Mouse (Mus musculus) cortical plate, adult 2 months (tissue): ENCODE results near the gene Ttyh1. TPM values are rescaled to one million over a fixed set of nuclear protein-coding genes. Genes with fewer than 3 reads are reported as not detected.

Experiments used
- H3K27ac ChIP-seq: fragments of 200-500 bp; 2 replicates; pipeline ENCODE4 v1.5.1; 2012; ENCODE audit warnings: low read length, control low read depth, inconsistent platforms; ENCODE audit not compliant: insufficient read depth
- H3K4me1 ChIP-seq: fragments of 200-500 bp; 2 replicates; pipeline ENCODE4 v1.6.1; 2011; ENCODE audit warnings: low read length; ENCODE audit not compliant: control insufficient read depth, insufficient read depth
- H3K4me3 ChIP-seq: fragments of 200-500 bp; 2 replicates; pipeline ENCODE4 v1.5.1; 2011; ENCODE audit warnings: mild to moderate bottlenecking, low read length, control low read depth; ENCODE audit not compliant: insufficient read depth
- CTCF ChIP-seq: fragments of 200-500 bp; IDR thresholded peaks from 2 replicates; pipeline ENCODE4 v1.5.1; 2011; ENCODE audit warnings: mild to moderate bottlenecking, control low read depth, low read length; ENCODE audit not compliant: insufficient read depth; ENCODE audit errors: extremely low read depth
- POLR2A ChIP-seq: fragments of 200-500 bp; IDR thresholded peaks from 2 replicates; pipeline ENCODE4 v1.6.1; 2011; ENCODE audit warnings: mild to moderate bottlenecking, low read length, control low read depth; ENCODE audit not compliant: insufficient read depth; ENCODE audit errors: extremely low read depth
- polyA plus RNA-seq: library from polyadenylated mRNA; depleted of rRNA; stranded (reverse); fragments of >200 nt; gene quantifications from 2 replicates; pipeline ENCODE4 v1.2.3, GENCODE M21; 2012

Gene Ttyh1
- polyA plus RNA-seq, 1 experiment, result 817 TPM

DNA sequence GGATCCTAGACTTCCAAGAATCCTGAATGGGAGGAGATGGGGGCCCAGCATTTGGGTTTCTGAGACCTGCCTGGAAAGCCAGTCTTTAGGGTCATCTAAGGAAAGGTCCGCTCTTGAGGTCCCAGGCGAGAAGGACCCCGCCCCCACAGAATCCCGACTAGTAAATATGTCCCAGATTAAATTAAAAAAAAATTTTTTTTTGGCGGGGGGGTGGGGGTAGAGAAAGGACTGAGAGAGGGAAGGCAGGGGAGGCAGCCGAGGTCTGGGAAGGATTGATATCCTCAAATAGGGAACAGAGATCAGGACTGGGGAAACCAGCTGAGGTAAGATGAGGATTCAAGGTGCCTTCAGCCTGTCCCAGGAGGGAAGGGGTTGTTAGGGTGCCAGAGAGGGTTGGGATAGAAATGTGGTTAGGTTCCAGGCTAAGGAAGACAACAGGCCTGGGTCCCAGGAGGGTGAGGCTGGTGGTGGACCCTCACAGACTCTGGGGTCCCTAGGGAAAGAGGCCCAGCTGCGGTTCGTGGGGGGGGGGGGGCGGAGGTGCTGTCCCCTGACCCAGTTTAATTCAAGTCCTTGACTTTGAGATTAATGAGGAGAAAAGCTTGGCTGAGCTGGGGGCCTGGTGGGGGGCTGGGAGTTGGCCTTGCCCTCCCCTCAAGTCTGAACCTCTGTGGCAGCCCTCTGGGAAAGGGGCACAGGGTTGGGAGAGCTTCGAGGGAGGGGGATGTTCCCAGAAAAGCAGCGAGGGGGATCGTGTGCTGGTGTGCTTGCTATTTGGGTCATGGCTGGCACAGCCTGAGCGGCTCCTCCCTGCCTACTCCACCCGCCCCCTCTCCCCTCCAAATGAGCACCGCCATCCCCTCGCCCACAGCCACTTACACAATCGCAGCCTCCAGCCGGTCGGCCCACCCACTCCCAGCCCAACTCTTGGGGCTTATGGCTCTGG, 1.0 kb downstream of the Ttyh1 start:
- Histone ChIP-seq H3K4me3 (peak overlapping the region; percentile 66), H3K27ac (peak overlapping the region; percentile 100), H3K4me1 (peaks cover 13% of the 10 kb centered on the region)
- TF ChIP-seq CTCF, result no peak
- TF ChIP-seq POLR2A, result peak; percentile 61; the same call in 1 of the 2 replicates

GRCm38 (mm10) chr7:4122076-4122768, 3.0 kb downstream of the Ttyh1 start:
- 0 out of 2 replicates have a peak, but pooled peaks have one; percentile 24 for TF ChIP-seq POLR2A
- no peak for TF ChIP-seq CTCF
- H3K27ac ChIP-seq, result peak overlapping the region; percentile 92
- H3K4me1 ChIP-seq, result peaks cover 16% of the 10 kb centered on the region
- peak overlapping the region; percentile 66 for H3K4me3 ChIP-seq

- H3K4me3 ChIP-seq, result peak overlapping the region; percentile 66
- H3K4me1 ChIP-seq, result peaks cover 13% of the 10 kb centered on the region; the same call in 1 of the 2 replicates
- H3K27ac ChIP-seq, result peak overlapping the region; percentile 92
- no peak for TF ChIP-seq CTCF
- no peak for TF ChIP-seq POLR2A
These were observed 3.6 kb downstream of the Ttyh1 start for GRCm38 (mm10) chr7:4122783-4123182.

DNA sequence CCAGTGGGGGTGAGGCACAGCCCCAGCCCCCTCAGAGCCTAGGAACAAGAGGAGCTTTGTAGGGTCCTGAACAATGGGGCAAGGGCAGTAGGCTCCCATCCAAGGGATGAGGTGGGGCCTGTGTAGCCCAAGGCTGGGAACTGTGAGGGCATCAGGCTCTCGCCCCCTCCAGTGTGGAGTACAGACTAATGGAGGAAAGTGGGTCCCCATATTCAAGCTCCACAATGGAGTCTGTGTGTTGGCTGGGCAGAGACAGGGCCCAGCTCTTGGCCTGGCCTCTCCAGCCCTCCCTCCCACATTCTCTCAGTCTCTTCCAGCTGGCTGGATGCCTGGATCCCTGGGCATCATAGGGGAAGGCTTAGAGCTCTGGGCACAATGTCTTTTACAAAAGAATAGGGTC, 4.5 kb downstream of the Ttyh1 start:
- H3K27ac ChIP-seq, result peak overlapping the region; percentile 92
- H3K4me1 ChIP-seq, result peaks cover 14% of the 10 kb centered on the region; the same call in 1 of the 2 replicates
- TF ChIP-seq POLR2A (no peak), CTCF (no peak)
- no peak overlapping the region for H3K4me3 ChIP-seq

DNA sequence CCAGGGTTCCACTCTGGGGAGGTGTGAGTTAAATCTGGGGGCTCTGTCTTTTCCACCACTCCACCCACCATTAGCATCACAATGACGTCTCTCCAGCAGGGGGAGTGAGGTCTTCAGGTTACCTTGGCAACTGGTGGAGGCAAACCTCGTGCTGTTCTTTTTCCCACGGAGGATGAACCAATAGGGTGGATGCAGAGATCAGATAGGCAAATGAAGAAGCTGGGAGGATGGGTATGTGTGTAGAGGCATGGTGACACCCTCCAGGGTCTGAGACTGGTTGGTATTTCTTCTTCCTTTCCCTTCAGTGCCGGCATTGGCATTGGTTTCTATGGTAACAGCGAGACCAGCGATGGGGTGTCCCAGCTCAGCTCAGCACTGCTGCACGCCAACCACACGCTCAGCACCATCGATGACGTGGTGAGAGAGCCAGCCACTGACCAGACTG, 5.1 kb downstream of the Ttyh1 start:
- peaks cover 14% of the 10 kb centered on the region; the same call in 1 of the 2 replicates for H3K4me1 ChIP-seq
- H3K4me3 ChIP-seq, result no peak overlapping the region
- TF ChIP-seq CTCF (no peak), POLR2A (peak; percentile 50)

DNA sequence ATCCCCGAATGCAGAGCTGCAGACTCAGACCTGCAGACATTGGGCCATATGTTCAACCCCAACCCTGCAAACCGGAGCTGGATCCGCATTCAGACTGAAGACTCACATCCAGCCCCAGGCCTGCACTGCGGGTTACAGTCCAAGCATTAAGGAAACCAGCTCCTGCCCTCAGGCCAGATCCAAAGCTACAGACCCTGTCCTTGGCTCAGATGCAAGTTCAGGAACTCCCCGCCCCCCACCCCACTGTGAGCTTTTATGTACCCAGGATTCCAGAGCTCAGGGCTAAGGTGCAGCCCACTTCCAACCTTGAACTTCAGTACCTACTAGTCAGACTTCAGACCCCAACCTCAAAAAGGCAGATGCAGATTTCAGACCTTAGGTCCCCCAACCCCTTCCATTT, 5.6 kb downstream of the Ttyh1 start:
- no peak for TF ChIP-seq POLR2A
- TF ChIP-seq CTCF, result no peak
- Histone ChIP-seq H3K4me1 (peaks cover 18% of the 10 kb centered on the region), H3K4me3 (no peak overlapping the region), H3K27ac (peak overlapping the region; percentile 92)

More for the DNA sequence above, 5.1 kb downstream of the Ttyh1 start:
- H3K27ac ChIP-seq, result peak overlapping the region; percentile 92

DNA sequence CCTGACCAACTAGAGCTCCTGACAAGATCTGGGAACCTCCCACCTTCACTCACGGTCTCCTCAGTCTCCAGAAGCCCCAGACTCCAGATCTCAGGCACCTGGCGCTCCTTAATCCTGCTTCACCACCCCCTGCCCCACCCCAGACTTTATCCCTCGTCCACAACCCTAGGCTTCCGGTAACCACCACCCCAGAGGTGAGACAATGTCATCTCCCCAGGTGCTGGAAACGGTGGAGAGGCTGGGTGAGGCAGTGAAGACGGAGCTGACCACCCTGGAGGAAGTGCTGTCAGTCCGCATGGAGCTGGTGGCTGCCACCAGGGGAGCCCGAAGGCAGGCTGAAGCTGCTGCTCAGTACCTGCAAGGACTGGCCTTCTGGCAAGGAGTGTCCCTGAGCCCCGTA, 6.1 kb downstream of the Ttyh1 start:
- peak overlapping the region; percentile 92 for H3K27ac ChIP-seq
- peaks cover 18% of the 10 kb centered on the region for H3K4me1 ChIP-seq
- no peak for TF ChIP-seq POLR2A
- no peak for TF ChIP-seq CTCF
- no peak overlapping the region for H3K4me3 ChIP-seq

DNA sequence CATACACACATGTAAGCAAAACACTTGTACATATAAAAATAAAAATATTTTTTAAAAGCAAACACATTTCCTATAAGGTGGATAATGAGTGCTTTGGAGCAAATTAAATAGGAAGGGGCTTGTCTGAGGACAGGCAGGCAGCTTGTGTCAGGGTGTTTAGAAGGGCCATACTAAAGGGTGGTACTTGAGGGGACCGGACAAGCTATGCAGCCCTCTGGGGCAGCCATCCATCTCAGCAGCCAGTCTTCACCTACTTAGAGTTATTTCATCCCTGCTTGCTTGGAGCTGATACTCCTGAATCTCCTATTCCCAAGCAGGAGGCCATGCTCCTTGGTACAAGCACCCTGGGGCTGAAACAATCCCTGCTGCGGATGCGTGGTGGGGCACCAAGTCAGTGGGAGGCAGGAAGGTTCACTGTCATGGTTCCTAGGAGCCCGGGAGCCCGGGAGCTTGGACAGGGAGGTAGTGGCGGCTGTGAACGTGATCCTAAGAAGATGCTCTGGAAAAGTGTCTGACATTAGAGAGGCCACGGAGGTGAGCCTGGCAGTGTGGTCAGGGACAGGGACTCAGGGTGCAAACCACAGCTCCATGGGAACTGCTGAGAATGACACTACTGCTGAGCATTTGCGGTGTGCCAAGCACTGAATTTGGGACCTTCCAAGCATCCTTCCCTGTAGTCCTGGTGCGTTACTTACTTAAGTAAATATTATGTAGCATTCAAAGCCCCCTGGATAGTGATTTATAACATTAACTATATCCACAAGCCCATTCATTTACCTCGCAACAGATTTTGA, 8.0 kb downstream of the Ttyh1 start:
- peaks cover 19% of the 10 kb centered on the region for H3K4me1 ChIP-seq
- H3K4me3 ChIP-seq, result no peak overlapping the region
- TF ChIP-seq POLR2A (no peak; the same call in 1 of the 2 replicates), CTCF (no peak)
- peak overlapping the region; percentile 29; the same call in 1 of the 2 replicates for H3K27ac ChIP-seq

GRCm38 (mm10) chr7:4127894-4128293, 8.7 kb downstream of the Ttyh1 start:
- no peak overlapping the region for H3K4me3 ChIP-seq
- TF ChIP-seq CTCF (no peak), POLR2A (no peak)
- H3K27ac ChIP-seq, result peak overlapping the region; percentile 9; the same call in 1 of the 2 replicates
- peaks cover 18% of the 10 kb centered on the region for H3K4me1 ChIP-seq

- H3K4me1 ChIP-seq, result peaks cover 16% of the 10 kb centered on the region
- H3K27ac ChIP-seq, result 0 out of 2 replicates have a peak overlapping the region, but pooled peaks have one; percentile 1
- no peak for TF ChIP-seq POLR2A
- no peak for TF ChIP-seq CTCF
- H3K4me3 ChIP-seq, result no peak overlapping the region
These were observed 9.7 kb downstream of the Ttyh1 start for GRCm38 (mm10) chr7:4128860-4129259.
